Comparison of ENCODE assay signal across 19 mouse cellular contexts in genomic region chr6:53537530-53537929, GRCm38 (mm10).
DNase-seq lines count a peak whose midpoint lies in the region; ATAC-seq lines count a peak whose summit lies in the region.
"Had no signal": no experiment of that assay in that cellular context is flagged by ENCODE, and none has a peak within 500 bp of the region (broad histone marks: within the 10 kb centered on the region; RNA-seq: fewer than 3 reads in every experiment).

No protein-coding gene starts in this region.

- H3K27me3 ChIP-seq in forebrain, embryonic 11.5 days (ENCODE audit: control insufficient read depth, insufficient read depth, low read length), result no peaks in the 10 kb centered on the region
- H3K27me3 ChIP-seq: embryonic facial prominence, embryonic 15.5 days; hindbrain, embryonic 13.5 days; limb, embryonic 12.5 days; liver, embryonic 15.5 days; neural tube, embryonic 13.5 days had no signal

- no peak overlapping the region for H3K4me3 ChIP-seq in forebrain, embryonic 11.5 days (ENCODE audit: low read depth, low read length)
- H3K4me3 ChIP-seq: embryonic facial prominence, embryonic 15.5 days; hindbrain, embryonic 13.5 days; limb, embryonic 12.5 days; liver, embryonic 15.5 days; neural tube, embryonic 13.5 days had no signal

- H3K9me3 ChIP-seq in forebrain, embryonic 11.5 days (ENCODE audit: control insufficient read depth, low read length), result no peaks in the 10 kb centered on the region
- H3K9me3 ChIP-seq: embryonic facial prominence, embryonic 15.5 days; hindbrain, embryonic 13.5 days; limb, embryonic 12.5 days; liver, embryonic 15.5 days; neural tube, embryonic 13.5 days had no signal

- peak; percentile 11 to 30 for DNase-seq in layer of hippocampus, postnatal 10 days (ENCODE audit: low spot score in 2 of 2)
- DNase-seq in layer of hippocampus, adult 8-10 months (ENCODE audit: low spot score in 2 of 2), result no peak
- peak; percentile 74 for DNase-seq in cerebellum, adult 11 months
- DNase-seq in cerebellum, postnatal 14 days, result peak; percentile 86 to 90
- peak; percentile 62 to 74 for DNase-seq in heart, postnatal 10 days
- DNase-seq in forebrain, embryonic 11.5 days (ENCODE audit: low spot score), result no peak
- DNase-seq in gastrocnemius, postnatal 14 days, result no peak
- DNase-seq: forebrain, postnatal 0 days; gastrocnemius, postnatal 36 days; kidney, adult 18-20 months; kidney, postnatal 25 days; lung, postnatal 4 days; retina, postnatal 1 day; spleen, adult 18-20 months had no signal

- H3K36me3 ChIP-seq in forebrain, embryonic 11.5 days (ENCODE audit: control insufficient read depth, insufficient read depth, low read length), result no peaks in the 10 kb centered on the region
- H3K36me3 ChIP-seq: embryonic facial prominence, embryonic 15.5 days; hindbrain, embryonic 13.5 days; limb, embryonic 12.5 days; liver, embryonic 15.5 days; neural tube, embryonic 13.5 days had no signal

- 96% methylated on average over 4 of the region's 4 CpGs for WGBS in forebrain, embryonic 11.5 days

- intact Hi-C loops in heart, postnatal 10 days (cut with DNase I), result no loop called here
- intact Hi-C loops in gastrocnemius, postnatal 14 days (cut with DNase I; ENCODE audit: low total_unique reads), result loop anchor here (10.0 kb wide), 1 partner anchor 187 kb away; no protein-coding TSS in a partner anchor

- no peaks in the 10 kb centered on the region for H3K4me1 ChIP-seq in forebrain, embryonic 11.5 days (replicated peaks; ENCODE audit: control insufficient read depth, insufficient read depth, low read length)
- H3K4me1 ChIP-seq: embryonic facial prominence, embryonic 15.5 days; hindbrain, embryonic 13.5 days; limb, embryonic 12.5 days; liver, embryonic 15.5 days; neural tube, embryonic 13.5 days had no signal

- no peak for ATAC-seq in forebrain, embryonic 11.5 days (replicated peaks; ENCODE audit: low FRiP score)
- ATAC-seq: forebrain, postnatal 0 days had no signal

- H3K27ac ChIP-seq in forebrain, embryonic 11.5 days (ENCODE audit: low read depth, low read length), result no peak overlapping the region
- H3K27ac ChIP-seq: embryonic facial prominence, embryonic 15.5 days; hindbrain, embryonic 13.5 days; limb, embryonic 12.5 days; liver, embryonic 15.5 days; neural tube, embryonic 13.5 days had no signal

- no peak overlapping the region for H3K4me2 ChIP-seq in forebrain, embryonic 11.5 days (ENCODE audit: low read depth, low read length, severe bottlenecking)
- H3K4me2 ChIP-seq: embryonic facial prominence, embryonic 15.5 days; hindbrain, embryonic 13.5 days; limb, embryonic 12.5 days; liver, embryonic 15.5 days; neural tube, embryonic 13.5 days had no signal

- H3K9ac ChIP-seq in forebrain, embryonic 11.5 days (ENCODE audit: low read length), result no peak overlapping the region
- H3K9ac ChIP-seq: embryonic facial prominence, embryonic 15.5 days; forebrain, postnatal 0 days; hindbrain, embryonic 13.5 days; limb, embryonic 12.5 days; liver, embryonic 15.5 days; neural tube, embryonic 13.5 days had no signal

Comparison
In these comparisons a context has a peak if more than half of its experiments do, and no peak if none do; other contexts are left out.
1. DNase-seq: peak in layer of hippocampus, postnatal 10 days (2 of 2), cerebellum, adult 11 months (single experiment), cerebellum, postnatal 14 days (2 of 2) and heart, postnatal 10 days (2 of 2); none in layer of hippocampus, adult 8-10 months (0 of 2), forebrain, embryonic 11.5 days (single experiment) and gastrocnemius, postnatal 14 days (single experiment).